Mouse (Mus musculus): ENCODE measurements around the gene Sowahb. TPM values are rescaled to one million over a fixed set of nuclear protein-coding genes. Genes with fewer than 3 reads are reported as not detected.

Sowahb gene
- total RNA-seq (2022), result under 1 TPM; 0.05 to 0.22 (median 0.12) TPM

DNA sequence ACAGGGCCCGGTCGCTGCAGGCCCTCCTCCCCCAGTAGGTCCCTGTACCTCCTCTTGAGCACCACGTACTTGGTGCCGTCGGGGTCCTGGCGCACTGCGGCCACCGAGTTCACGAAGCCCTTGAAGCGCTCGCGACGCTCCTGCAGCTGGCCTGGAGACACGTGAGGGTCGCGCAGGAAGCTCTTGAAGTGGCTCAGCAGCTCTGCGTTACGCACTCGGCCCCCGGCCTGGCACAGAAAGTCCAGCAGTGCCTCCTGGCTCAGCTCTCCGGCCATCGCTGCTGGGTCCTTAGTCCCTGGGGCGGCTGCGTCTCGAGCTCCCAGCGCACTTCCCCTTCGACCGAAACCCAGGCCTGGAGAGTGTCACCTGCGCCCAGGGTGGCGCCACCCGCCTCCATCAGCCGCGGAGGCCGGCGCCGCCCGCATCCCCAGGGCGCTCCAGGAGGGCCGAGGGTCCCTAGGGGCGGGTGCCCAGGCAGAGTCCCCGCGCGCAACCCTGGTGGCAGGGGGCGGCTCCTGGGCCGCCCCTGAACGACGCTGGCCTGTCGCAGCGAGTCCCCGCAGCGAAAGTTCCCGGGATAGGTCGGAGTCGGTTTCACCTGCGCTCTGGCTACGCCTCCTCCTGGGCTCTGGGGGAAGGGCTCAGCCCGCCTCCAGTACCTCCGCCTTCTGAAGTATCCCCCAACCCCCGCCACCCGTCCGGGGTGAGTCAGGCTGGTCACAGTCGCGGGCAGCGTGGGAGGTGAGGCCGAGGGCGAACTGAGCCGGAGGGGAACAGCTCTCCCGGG is at the start of gene Sowahb:
Sowahb (minus strand) TSS at position 439 of the 787 bp plus-strand sequence.
- no peak for DNase-seq (ENCODE audit: low spot score)

DNA sequence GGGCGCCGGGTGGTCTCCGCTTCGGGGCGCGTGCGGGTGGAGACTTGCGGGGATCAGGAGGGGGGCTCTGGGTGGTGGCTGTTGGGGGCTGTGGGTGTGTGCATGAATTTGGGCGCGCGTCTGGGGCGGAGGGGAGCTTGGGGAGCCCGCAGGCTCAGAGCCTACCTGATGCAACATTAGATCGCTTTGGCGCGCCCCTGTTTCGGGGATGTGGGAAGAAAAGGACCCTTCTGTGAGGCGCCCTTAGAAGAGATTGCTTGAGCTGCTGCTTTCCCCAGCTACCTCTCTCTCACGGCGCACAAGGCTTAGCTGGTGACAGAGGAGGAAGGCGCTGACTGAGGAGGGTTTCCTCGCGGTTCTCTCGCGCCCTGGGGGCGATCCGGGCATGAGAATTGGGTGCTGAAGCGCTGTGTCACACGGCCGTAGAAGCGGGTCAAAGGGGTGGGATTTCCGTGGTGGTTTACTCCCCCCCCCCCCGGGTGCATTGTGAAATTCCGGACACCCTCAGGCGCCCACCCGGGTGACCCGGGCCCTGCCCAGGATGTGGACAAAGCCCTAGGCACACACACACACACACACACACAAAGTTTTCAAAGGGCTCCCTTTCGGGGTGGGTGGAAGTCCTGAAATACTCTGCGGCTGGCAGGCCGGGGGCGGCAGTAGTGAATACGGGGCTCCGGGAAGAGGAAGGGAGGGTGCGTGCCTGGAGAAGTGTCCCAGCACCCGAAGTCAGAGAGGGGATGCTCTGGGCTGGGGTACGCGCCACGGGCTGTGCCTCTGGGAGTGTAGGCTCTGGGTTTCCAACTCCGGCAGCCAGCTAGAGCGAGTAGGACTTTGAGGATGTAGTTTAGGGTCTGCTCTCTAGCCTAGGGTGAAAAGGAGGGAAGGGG is 49.1 kb upstream of the Sowahb start:
- DNase-seq (ENCODE audit: low spot score), result no peak

DNA sequence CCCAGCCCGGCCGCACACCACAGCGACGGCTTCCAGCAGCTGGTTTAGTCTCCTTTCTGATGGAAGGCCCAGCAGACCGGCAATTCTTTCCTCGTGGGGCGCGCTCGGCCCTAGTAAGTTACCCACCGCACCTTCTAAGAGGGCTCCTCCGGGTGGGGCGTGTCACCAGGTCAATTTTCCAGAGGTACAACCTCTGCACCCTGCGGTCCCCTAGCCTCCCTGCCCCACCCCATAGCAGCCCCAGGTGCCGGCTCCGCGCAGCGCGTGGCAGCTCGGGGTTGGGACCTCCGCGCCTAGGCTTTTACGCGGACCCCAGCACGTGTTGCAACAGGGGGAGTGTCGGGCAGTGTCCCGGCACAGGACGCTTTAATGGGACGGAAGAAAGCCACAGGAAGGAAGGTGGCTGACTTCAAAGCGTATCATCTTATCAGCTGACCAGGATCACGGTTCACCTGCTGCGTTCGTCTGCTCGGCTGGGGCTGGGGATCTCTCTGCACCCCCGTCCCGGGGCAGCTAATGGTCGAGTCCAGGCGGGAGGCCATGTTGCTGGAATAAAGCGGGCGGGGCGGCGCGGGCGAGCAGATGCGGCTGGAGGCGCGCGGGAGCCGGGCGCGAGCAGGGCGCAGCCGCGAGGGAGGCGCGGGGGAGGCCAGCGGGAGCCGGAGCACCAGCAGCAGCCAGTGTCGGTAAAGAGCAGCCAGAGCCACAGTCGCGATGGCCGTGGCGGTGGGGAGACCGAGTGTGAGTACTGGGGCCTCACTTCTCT is 48.2 kb upstream of the Sowahb start, which contains the start of gene Sept11:
Sept11 (plus strand) TSS at position 581 of the 766 bp plus-strand sequence.
- peak; percentile 92 for DNase-seq (ENCODE audit: low spot score)

GRCm38 (mm10) chr5:93092147-93092781 is 47.4 kb upstream of the Sowahb start:
- DNase-seq (ENCODE audit: low spot score), result no peak

- no peak for DNase-seq (ENCODE audit: low spot score)
These were observed 46.4 kb upstream of the Sowahb start for GRCm38 (mm10) chr5:93091266-93091665.

GRCm38 (mm10) chr5:93085900-93086299 is 41.1 kb upstream of the Sowahb start:
- DNase-seq (ENCODE audit: low spot score), result no peak

DNA sequence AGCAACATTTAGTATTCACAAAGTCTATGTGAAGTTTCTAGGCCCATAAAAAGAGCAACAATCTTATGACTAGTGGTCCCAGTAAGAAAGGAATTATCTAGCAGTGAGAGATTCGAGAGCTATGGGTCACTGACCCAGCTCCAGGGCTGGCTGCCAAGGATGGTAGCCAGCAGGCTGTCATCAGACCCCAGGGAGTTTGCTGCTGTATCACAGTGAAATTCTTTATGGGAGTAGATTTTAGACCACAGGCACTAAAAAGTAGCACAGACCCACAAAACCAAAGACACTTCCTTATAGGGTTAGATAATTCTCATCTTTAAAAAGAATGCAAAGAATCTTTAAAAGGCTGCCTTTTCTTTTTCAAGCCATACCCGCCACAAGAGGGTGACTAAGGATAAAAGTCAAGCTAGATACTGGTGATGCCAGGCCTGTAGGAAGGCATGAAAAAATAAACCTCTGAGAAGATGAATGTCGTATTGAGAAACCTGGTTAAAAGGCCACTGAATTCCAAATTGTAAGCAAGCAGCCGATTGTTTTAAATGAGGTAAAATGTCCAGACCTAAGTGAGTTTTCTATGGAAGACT is 40.3 kb upstream of the Sowahb start:
- DNase-seq (ENCODE audit: low spot score), result no peak

DNA sequence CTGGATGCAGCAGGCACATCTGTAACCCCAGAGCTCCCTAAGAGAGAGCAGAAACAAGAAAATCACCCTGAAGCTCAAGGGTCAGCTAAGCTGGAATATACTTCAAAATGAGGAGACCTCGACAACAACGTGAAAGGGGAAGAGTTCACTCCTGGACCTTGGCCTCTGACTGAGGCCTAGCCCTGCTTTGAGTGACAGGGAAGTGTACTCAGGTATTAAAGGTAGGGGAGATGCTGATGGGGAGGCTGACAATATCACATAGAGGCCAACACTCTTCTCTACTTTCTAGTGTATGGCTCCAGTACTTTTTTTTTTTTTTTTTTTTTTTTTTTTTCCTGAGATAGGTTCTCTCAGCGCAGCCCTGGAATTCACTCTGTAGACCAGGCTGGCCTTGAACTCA is 34.8 kb upstream of the Sowahb start:
- DNase-seq (ENCODE audit: low spot score), result no peak

DNA sequence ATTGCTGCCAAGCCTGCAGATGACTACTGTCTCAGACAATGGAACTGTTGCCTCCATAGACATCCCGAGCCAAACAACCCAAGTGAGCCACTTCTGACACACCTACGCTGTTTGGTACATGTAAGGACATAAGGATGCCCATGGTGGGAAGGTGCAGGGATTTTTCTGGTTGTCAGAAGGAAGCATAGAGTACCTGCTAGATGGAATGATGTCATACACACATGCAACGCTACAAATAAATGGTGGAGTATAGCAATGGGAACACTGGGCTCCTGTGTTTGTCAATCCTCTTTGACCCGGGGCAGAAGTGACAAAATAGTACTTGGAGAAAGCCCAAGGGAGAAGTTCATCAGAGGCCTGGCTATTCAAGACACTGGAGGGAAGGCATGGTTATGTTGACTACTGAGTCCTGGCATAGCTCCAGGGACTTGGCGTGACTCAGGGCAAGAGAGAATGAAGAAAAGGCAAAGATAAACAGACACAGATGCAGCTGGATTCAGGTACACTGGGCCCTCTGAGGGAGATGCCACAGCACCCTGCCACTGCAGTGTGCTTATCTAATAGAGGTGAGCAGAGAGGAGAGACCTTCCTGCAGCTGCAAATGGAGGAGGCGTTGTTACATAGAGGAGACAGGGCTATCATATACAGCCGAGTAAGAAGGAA is 33.0 kb upstream of the Sowahb start:
- no peak for DNase-seq (ENCODE audit: low spot score)

DNA sequence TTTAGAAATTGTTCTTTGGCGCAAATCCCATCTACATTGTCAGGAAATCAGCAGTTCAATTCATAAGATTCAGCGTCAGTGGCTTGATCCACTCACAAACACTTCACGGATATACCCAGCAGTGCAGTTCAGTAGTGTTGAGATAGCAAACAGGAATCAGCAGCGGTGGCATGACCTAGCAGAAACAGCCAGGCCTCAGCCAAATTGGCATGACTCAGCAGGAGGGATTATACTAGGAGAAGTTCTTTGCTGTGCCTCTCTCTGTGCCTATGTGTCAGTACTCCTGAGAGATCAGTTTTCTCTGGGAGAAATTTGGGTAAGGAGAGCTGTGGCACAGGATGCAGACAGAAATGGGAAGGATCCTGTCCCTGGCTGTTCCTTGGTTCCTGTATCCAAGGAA is 16.0 kb upstream of the Sowahb start:
- no peak for DNase-seq (ENCODE audit: low spot score)

DNA sequence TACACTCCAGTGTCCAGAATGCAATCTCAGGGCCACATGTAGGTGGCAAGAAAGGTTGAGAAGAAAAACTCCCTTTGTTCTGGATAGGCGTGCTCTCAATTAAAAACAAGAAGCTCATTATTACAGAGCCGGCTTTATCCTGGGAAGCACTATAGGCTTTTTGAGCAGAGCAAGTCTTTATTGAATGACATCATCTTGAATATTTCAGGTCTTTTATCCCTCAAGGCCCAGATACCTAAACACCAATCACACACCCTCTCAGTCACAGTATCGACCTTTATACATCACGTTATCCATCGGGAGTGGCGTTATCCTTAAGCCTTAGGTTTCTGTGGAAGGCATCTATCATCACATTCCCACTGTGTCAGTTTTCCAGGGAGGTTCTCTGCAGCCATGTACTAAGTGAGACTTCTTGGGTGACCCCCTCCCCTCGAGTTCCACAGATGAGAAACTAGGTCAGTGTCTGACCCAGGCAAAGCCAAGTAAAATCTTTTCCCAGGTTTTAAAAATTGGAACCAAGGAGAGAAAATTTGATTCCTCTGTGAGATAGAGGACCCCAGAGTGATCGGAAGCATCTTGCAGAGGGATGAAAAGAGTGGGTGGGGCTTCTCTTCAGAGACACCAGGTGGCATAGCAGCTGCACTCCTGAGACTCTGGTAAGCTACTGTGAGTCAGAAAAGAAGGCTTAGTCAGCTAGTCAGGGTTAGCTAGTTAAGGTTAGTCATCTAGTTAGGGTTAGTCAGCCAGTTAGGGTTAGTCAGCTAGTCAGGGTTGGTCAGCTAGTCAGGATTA is 9.0 kb upstream of the Sowahb start:
- DNase-seq (ENCODE audit: low spot score), result no peak

GRCm38 (mm10) chr5:93051951-93052350 is 7.1 kb upstream of the Sowahb start:
- DNase-seq (ENCODE audit: low spot score), result no peak

DNA sequence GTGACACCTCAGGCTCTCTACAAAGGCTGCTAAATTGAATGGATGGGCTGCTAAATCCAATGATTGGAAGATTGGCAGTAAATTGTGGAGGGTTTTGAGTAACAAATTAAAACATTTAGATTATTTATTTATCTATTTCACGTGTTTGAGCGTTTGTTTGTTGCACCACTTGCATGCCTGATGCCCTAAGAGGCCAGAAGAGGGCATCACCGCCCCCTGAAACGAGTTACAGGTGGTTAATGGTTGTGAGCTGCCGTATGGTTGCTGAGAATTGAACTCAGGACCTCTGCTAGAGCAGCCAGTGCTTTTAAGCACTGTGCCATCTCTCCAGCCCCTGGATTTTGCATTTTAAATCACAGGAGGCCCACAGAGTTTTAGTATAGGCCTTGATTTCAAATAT is 6.2 kb upstream of the Sowahb start:
- DNase-seq (ENCODE audit: low spot score), result no peak

DNA sequence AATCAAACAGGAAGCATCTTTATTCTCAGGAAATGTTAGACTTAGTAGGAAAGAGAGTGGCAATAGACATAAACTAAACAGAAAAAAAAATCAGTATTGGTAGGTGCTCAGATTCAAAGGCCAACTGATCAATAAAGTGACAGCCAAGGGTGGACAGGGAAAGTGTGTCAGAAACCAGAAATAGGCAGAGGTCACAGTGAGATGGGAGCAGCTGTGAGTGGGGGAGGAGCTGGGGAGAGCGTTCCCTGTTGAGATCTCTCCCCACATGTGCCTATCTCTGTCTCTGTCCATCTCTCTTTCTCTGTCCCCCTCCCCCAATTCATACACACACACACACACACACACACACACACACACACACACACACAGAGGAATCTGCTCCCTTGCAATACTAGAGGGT is 5.1 kb upstream of the Sowahb start:
- no peak for DNase-seq (ENCODE audit: low spot score)

GRCm38 (mm10) chr5:93048481-93049240 is 3.8 kb upstream of the Sowahb start:
- no peak for DNase-seq (ENCODE audit: low spot score)

GRCm38 (mm10) chr5:93046306-93046845 is 1.6 kb upstream of the Sowahb start:
- DNase-seq (ENCODE audit: low spot score), result no peak

- no peak for DNase-seq (ENCODE audit: low spot score)
These were observed 521 bp upstream of the Sowahb start for GRCm38 (mm10) chr5:93045371-93045714.

- no peak for DNase-seq (ENCODE audit: low spot score)
These were observed 886 bp downstream of the Sowahb start for GRCm38 (mm10) chr5:93043688-93044583.

All from heart, adult 8-10 months (tissue).